Mouse (Mus musculus): ENCODE data around the gene Slc36a1. TPM values are rescaled to one million over a fixed set of nuclear protein-coding genes. Genes with fewer than 3 reads are reported as not detected.

Slc36a1 gene
- polyA plus RNA-seq, 1 experiment from 2014 or later, result 1.7 TPM

Other genes with a start within 250 kb of the Slc36a1 start
- 8.9 and 9.9 TPM in 2 replicates for gene Tnip1, start 241.4 kb upstream of the Slc36a1 start, polyA plus RNA-seq (2014; fragmentation: Nextera tagmentation; extraction: Ambion mirVana)
- 71.2 and 77.6 TPM in 2 replicates for gene Anxa6, start 170.9 kb upstream of the Slc36a1 start, polyA plus RNA-seq (2014; fragmentation: Nextera tagmentation; extraction: Ambion mirVana)
- gene Ccdc69, start 126.2 kb upstream of the Slc36a1 start, polyA plus RNA-seq (2014; fragmentation: Nextera tagmentation; extraction: Ambion mirVana), result 0.37 and 0.41 TPM in 2 replicates
- gene Gm2a, start 106.2 kb upstream of the Slc36a1 start, polyA plus RNA-seq (2014; fragmentation: Nextera tagmentation; extraction: Ambion mirVana), result 14.0 and 15.0 TPM in 2 replicates
- gene Slc36a3, start 52.6 kb upstream of the Slc36a1 start, polyA plus RNA-seq (2014; fragmentation: Nextera tagmentation; extraction: Ambion mirVana), result not detected in 2 replicates
- not detected in 2 replicates for gene Slc36a2, start 19.3 kb upstream of the Slc36a1 start, polyA plus RNA-seq (2014; fragmentation: Nextera tagmentation; extraction: Ambion mirVana)
- 0.03 TPM in 1 of 2 replicates, not detected in the other for gene Fat2, start 132.2 kb downstream of the Slc36a1 start, polyA plus RNA-seq (2014; fragmentation: Nextera tagmentation; extraction: Ambion mirVana)
- 411 and 428 TPM in 2 replicates for gene Sparc, start 218.8 kb downstream of the Slc36a1 start, polyA plus RNA-seq (2014; fragmentation: Nextera tagmentation; extraction: Ambion mirVana)

Data from midbrain, embryonic 11.5 days (tissue).